Comparison of ENCODE assay signal across 12 mouse cellular contexts in genomic region chr16:34485483-34485882, GRCm38 (mm10).
A peak's percentile ranks its signal among the peaks of the same experiment; 100 is the strongest.
DNase-seq lines count a peak whose midpoint lies in the region; ATAC-seq lines count a peak whose summit lies in the region.
"Had no signal": no experiment of that assay in that cellular context is flagged by ENCODE, and none has a peak within 500 bp of the region (broad histone marks: within the 10 kb centered on the region; RNA-seq: fewer than 3 reads in every experiment).

No protein-coding gene starts in this region.

- H3K9ac ChIP-seq in heart, embryonic 15.5 days: no peak overlapping the region
- H3K9ac ChIP-seq: limb, embryonic 13.5 days had no signal

- H3K4me1 ChIP-seq in heart, embryonic 15.5 days (replicated peaks): peaks cover 32% of the 10 kb centered on the region

- H3K27me3 ChIP-seq in heart, embryonic 15.5 days: no peaks in the 10 kb centered on the region
- H3K27me3 ChIP-seq: limb, embryonic 13.5 days had no signal

- no peaks in the 10 kb centered on the region for H3K9me3 ChIP-seq in heart, embryonic 15.5 days (replicated peaks)
- H3K9me3 ChIP-seq: limb, embryonic 13.5 days had no signal

- H3K4me2 ChIP-seq in heart, embryonic 15.5 days: no peak overlapping the region
- H3K4me2 ChIP-seq: limb, embryonic 13.5 days had no signal

- peak; percentile 76 to 77 for DNase-seq in cerebellum, postnatal 14 days
- DNase-seq in cerebellum, adult 8-10 months: no peak
- peak; percentile 42 for DNase-seq in layer of hippocampus, adult 9-11 months
- DNase-seq in layer of hippocampus, adult 9-10 months (ENCODE audit: low spot score): no peak
- DNase-seq in NIH3T3 (ENCODE audit: low read depth): peak; percentile 49
- DNase-seq in urinary bladder, postnatal 14 days (ENCODE audit: low spot score): no peak
- DNase-seq: B cell, adult 2 months; kidney, postnatal 25 days; thymus, postnatal 25 days had no signal

- H3K36me3 ChIP-seq in heart, embryonic 15.5 days: no peaks in the 10 kb centered on the region
- H3K36me3 ChIP-seq: limb, embryonic 13.5 days had no signal

- 0 out of 2 replicates have a peak, but pooled peaks have one; percentile 69 for ATAC-seq in heart, embryonic 15.5 days (replicated peaks; ENCODE audit: insufficient number of reproducible peaks, insufficient read depth, low FRiP score, low read depth)
- no peak for ATAC-seq in activated CD4-positive, CD25-positive, alpha-beta regulatory T cell, adult 4 months

- H3K4me3 ChIP-seq in heart, embryonic 15.5 days: no peak overlapping the region
- H3K4me3 ChIP-seq: limb, embryonic 13.5 days had no signal

- WGBS in heart, embryonic 15.5 days: 50% methylated on average over 6 of the region's 6 CpGs

- peak overlapping the region; percentile 77 for H3K27ac ChIP-seq in heart, embryonic 15.5 days
- H3K27ac ChIP-seq: limb, embryonic 13.5 days had no signal

Comparison
In these comparisons a context has a peak if more than half of its experiments do, and no peak if none do; other contexts are left out.
1. DNase-seq: peak in cerebellum, postnatal 14 days (2 of 2), layer of hippocampus, adult 9-11 months (single experiment) and NIH3T3 (single experiment); none in cerebellum, adult 8-10 months (single experiment), layer of hippocampus, adult 9-10 months (single experiment) and urinary bladder, postnatal 14 days (single experiment).